Mouse (Mus musculus): ENCODE results near the gene Aldh9a1. TPM values are rescaled to one million over a fixed set of nuclear protein-coding genes. Genes with fewer than 3 reads are reported as not detected.

Gene Aldh9a1
- polyA plus RNA-seq, 1 experiment from 2014 or later: 41.2 TPM

GRCm38 (mm10) chr1:167362819-167363218 lies 13.0 kb downstream of the Aldh9a1 start:
- Histone ChIP-seq H3K4me1 (no peaks in the 10 kb centered on the region), H3K4me3 (no peak overlapping the region), H3K36me3 (peaks cover 35% of the 10 kb centered on the region), H3K9me3 (replicated peaks) (no peaks in the 10 kb centered on the region), H3K27me3 (ENCODE audit: low read depth, poor library complexity, severe bottlenecking) (no peaks in the 10 kb centered on the region), H3K27ac (no peak overlapping the region)
- no peak for DNase-seq (ENCODE audit: low spot score)
- 81% methylated on average over 4 of the region's 4 CpGs for WGBS

GRCm38 (mm10) chr1:167363322-167363721 lies 13.5 kb downstream of the Aldh9a1 start:
- 84% methylated on average over 5 of the region's 5 CpGs for WGBS
- peaks cover 33% of the 10 kb centered on the region for H3K36me3 ChIP-seq
- H3K4me3 ChIP-seq: no peak overlapping the region
- no peaks in the 10 kb centered on the region for H3K27me3 ChIP-seq (ENCODE audit: low read depth, poor library complexity, severe bottlenecking)
- H3K4me1 ChIP-seq: no peaks in the 10 kb centered on the region
- H3K9me3 ChIP-seq (replicated peaks): no peaks in the 10 kb centered on the region
- no peak overlapping the region for H3K27ac ChIP-seq
- no peak for DNase-seq (ENCODE audit: low spot score)

DNA sequence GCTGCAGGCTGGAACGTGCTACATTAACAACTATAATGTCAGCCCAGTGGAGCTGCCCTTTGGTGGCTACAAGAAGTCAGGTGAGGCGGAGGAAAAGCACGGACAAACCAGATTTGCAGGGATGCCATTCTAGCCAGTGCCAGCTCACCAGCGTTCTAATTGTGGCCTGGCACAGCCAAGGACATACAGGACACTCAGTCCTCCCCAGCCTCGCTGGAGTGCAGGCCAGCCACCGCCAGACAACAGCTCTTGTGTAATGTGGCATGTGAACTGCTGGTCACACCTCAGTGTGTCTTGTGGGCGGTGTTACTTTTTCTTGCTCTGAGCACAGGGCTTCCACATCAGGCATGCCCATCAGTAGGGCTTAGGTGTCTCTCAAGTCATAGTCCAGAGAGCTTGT lies 16.0 kb downstream of the Aldh9a1 start:
- Histone ChIP-seq H3K27ac (no peak overlapping the region), H3K36me3 (peaks cover 25% of the 10 kb centered on the region), H3K4me1 (no peaks in the 10 kb centered on the region), H3K4me3 (no peak overlapping the region), H3K9me3 (replicated peaks) (no peaks in the 10 kb centered on the region), H3K27me3 (ENCODE audit: low read depth, poor library complexity, severe bottlenecking) (no peaks in the 10 kb centered on the region)
- 92% methylated on average over 7 of the region's 7 CpGs for WGBS
- no peak for DNase-seq (ENCODE audit: low spot score)

GRCm38 (mm10) chr1:167366621-167367020 lies 16.8 kb downstream of the Aldh9a1 start:
- Histone ChIP-seq H3K36me3 (peaks cover 17% of the 10 kb centered on the region), H3K9me3 (replicated peaks) (no peaks in the 10 kb centered on the region), H3K4me1 (no peaks in the 10 kb centered on the region), H3K27me3 (ENCODE audit: low read depth, poor library complexity, severe bottlenecking) (no peaks in the 10 kb centered on the region), H3K4me3 (no peak overlapping the region), H3K27ac (no peak overlapping the region)
- no peak for DNase-seq (ENCODE audit: low spot score)
- WGBS: 94% methylated on average over 6 of the region's 6 CpGs

DNA sequence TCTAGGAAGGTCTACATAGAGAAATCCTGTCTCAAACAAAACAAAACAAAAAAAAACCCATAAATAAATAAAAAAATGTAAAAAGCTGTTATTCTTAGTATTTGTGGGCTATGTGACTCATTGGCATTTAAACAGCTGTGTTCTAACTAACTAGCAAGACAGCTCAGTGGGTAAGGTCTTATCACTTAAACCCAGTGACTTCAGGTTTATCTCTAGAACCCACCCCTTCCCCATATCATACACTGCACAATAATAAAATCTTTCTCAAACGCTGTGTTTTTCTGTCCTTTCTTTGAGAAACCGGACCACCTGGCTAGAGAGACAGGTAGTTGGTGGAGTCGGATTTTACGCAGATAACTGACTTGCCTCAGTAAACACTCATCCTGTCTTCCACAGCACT lies 18.2 kb downstream of the Aldh9a1 start:
- H3K36me3 ChIP-seq: peaks cover 16% of the 10 kb centered on the region
- no peaks in the 10 kb centered on the region for H3K4me1 ChIP-seq
- WGBS: 96% methylated on average over 4 of the region's 4 CpGs
- no peaks in the 10 kb centered on the region for H3K27me3 ChIP-seq (ENCODE audit: low read depth, poor library complexity, severe bottlenecking)
- H3K9me3 ChIP-seq (replicated peaks): no peaks in the 10 kb centered on the region
- H3K27ac ChIP-seq: no peak overlapping the region
- no peak for DNase-seq (ENCODE audit: low spot score)
- no peak overlapping the region for H3K4me3 ChIP-seq

- no peaks in the 10 kb centered on the region for H3K27me3 ChIP-seq (ENCODE audit: low read depth, poor library complexity, severe bottlenecking)
- no peaks in the 10 kb centered on the region for H3K9me3 ChIP-seq (replicated peaks)
- H3K36me3 ChIP-seq: peaks cover 16% of the 10 kb centered on the region
- WGBS: 82% methylated on average over 7 of the region's 7 CpGs
- no peak for DNase-seq (ENCODE audit: low spot score)
- H3K27ac ChIP-seq: no peak overlapping the region
- H3K4me3 ChIP-seq: no peak overlapping the region
- no peaks in the 10 kb centered on the region for H3K4me1 ChIP-seq
Observed at GRCm38 (mm10) chr1:167368513-167368912, 18.7 kb downstream of the Aldh9a1 start.

- Histone ChIP-seq H3K27ac (no peak overlapping the region), H3K9me3 (replicated peaks) (no peaks in the 10 kb centered on the region), H3K36me3 (peaks cover 15% of the 10 kb centered on the region), H3K27me3 (ENCODE audit: low read depth, poor library complexity, severe bottlenecking) (0 out of 2 replicates have a peak, but pooled peaks cover 3% of the 10 kb centered on the region), H3K4me1 (peaks cover 11% of the 10 kb centered on the region), H3K4me3 (no peak overlapping the region)
- DNase-seq (ENCODE audit: low spot score): peak; percentile 88
- 12% methylated on average over 7 of the region's 7 CpGs for WGBS
Observed at GRCm38 (mm10) chr1:167369905-167370304, 20.1 kb downstream of the Aldh9a1 start.

GRCm38 (mm10) chr1:167372739-167373138 lies 22.9 kb downstream of the Aldh9a1 start:
- H3K4me3 ChIP-seq: no peak overlapping the region
- peaks cover 19% of the 10 kb centered on the region for H3K4me1 ChIP-seq
- DNase-seq (ENCODE audit: low spot score): no peak
- no peaks in the 10 kb centered on the region; the same call in 1 of the 2 replicates for H3K36me3 ChIP-seq
- H3K9me3 ChIP-seq (replicated peaks): no peaks in the 10 kb centered on the region
- H3K27ac ChIP-seq: no peak overlapping the region
- 91% methylated on average over 7 of the region's 7 CpGs for WGBS
- 0 out of 2 replicates have a peak, but pooled peaks cover 8% of the 10 kb centered on the region for H3K27me3 ChIP-seq (ENCODE audit: low read depth, poor library complexity, severe bottlenecking)

GRCm38 (mm10) chr1:167374003-167374784 lies 24.4 kb downstream of the Aldh9a1 start:
- H3K27me3 ChIP-seq (ENCODE audit: low read depth, poor library complexity, severe bottlenecking): 0 out of 2 replicates have a peak, but pooled peaks cover 8% of the 10 kb centered on the region
- H3K9me3 ChIP-seq (replicated peaks): no peaks in the 10 kb centered on the region
- no peak overlapping the region for H3K4me3 ChIP-seq
- no peak overlapping the region for H3K27ac ChIP-seq
- WGBS: 17% methylated on average over 15 of the region's 15 CpGs
- H3K36me3 ChIP-seq: no peaks in the 10 kb centered on the region; the same call in 1 of the 2 replicates
- peak; percentile 79 for DNase-seq (ENCODE audit: low spot score)
- peaks cover 27% of the 10 kb centered on the region for H3K4me1 ChIP-seq

DNA sequence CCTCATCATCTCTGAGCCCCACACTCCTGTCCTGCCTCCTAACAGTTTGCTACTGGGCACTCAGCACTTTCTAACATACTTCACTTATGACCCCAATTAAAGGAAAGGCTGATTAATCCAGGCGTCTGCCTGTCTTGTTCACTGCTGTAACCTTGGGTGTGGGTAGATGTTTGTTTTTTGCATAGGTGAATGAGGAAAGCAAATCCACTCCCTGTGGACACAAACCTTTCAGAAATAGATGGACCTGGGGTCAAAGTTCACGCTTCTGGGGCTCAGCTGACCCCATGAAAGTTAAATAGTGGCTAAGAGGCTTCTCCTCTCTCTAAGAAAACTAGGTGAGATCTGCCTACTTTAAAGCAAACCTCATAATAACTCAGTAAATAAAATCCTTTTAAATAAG lies 25.2 kb downstream of the Aldh9a1 start:
- no peaks in the 10 kb centered on the region for H3K9me3 ChIP-seq (replicated peaks)
- WGBS: 45% methylated on average over 2 of the region's 2 CpGs
- H3K4me3 ChIP-seq: no peak overlapping the region
- 0 out of 2 replicates have a peak, but pooled peaks cover 8% of the 10 kb centered on the region for H3K27me3 ChIP-seq (ENCODE audit: low read depth, poor library complexity, severe bottlenecking)
- peaks cover 27% of the 10 kb centered on the region for H3K4me1 ChIP-seq
- H3K27ac ChIP-seq: no peak overlapping the region
- DNase-seq (ENCODE audit: low spot score): no peak
- no peaks in the 10 kb centered on the region; the same call in 1 of the 2 replicates for H3K36me3 ChIP-seq

DNA sequence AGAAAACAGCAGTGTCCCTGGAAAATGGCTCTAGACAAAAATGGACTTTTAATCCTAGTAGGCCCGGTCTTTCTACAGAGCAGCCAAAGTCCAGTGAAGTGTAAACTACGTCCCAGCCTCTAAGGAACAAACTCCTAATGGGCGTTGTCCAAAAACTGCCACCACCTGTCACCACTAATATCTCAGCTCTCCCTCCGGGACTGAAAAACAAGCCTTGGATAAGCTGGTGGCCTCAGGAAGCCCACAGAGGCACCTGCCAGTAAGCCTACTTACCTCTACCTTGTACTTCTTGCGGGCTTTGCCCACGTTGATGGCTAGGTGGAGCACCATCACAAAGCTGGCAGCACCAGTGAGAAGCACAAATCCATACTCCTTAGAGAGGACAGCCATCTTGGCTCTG lies 28.2 kb downstream of the Aldh9a1 start:
- no peak for DNase-seq (ENCODE audit: low spot score)
- Histone ChIP-seq H3K9me3 (replicated peaks) (no peaks in the 10 kb centered on the region), H3K4me1 (peaks cover 30% of the 10 kb centered on the region), H3K27me3 (ENCODE audit: low read depth, poor library complexity, severe bottlenecking) (0 out of 2 replicates have a peak, but pooled peaks cover 8% of the 10 kb centered on the region), H3K27ac (no peak overlapping the region), H3K4me3 (no peak overlapping the region), H3K36me3 (no peaks in the 10 kb centered on the region; the same call in 1 of the 2 replicates)
- 62% methylated on average over 6 of the region's 6 CpGs for WGBS

DNA sequence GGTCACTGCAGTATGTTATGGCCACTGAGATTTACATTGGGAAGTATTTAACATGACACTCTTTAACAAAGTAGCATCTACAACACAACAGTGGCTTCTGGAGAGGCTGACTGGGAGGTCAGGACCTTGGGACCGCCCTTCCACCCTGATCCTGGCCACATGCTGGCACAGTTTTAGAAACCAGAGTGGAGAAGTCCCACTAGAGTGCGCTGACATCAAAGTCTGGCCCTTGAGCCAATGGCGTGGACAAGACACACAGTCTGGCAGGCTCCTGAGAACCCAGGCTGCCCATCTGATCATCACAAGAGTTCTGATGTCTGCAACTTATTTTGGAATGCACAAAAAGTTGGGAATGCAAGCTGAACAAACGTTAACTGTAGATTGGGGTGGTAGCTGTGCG lies 30.0 kb downstream of the Aldh9a1 start:
- Histone ChIP-seq H3K36me3 (no peaks in the 10 kb centered on the region; the same call in 1 of the 2 replicates), H3K9me3 (replicated peaks) (no peaks in the 10 kb centered on the region), H3K4me3 (no peak overlapping the region), H3K27me3 (ENCODE audit: low read depth, poor library complexity, severe bottlenecking) (0 out of 2 replicates have a peak, but pooled peaks cover 6% of the 10 kb centered on the region), H3K27ac (no peak overlapping the region), H3K4me1 (peaks cover 20% of the 10 kb centered on the region)
- DNase-seq (ENCODE audit: low spot score): no peak
- 71% methylated on average over 5 of the region's 5 CpGs for WGBS

GRCm38 (mm10) chr1:167380223-167380622 lies 30.4 kb downstream of the Aldh9a1 start:
- Histone ChIP-seq H3K36me3 (no peaks in the 10 kb centered on the region; the same call in 1 of the 2 replicates), H3K27ac (no peak overlapping the region), H3K4me3 (no peak overlapping the region), H3K4me1 (peaks cover 18% of the 10 kb centered on the region; the same call in 1 of the 2 replicates), H3K27me3 (ENCODE audit: low read depth, poor library complexity, severe bottlenecking) (0 out of 2 replicates have a peak, but pooled peaks cover 2% of the 10 kb centered on the region), H3K9me3 (replicated peaks) (no peaks in the 10 kb centered on the region)
- 97% methylated on average over 2 of the region's 2 CpGs for WGBS
- DNase-seq (ENCODE audit: low spot score): no peak

Data from limb, embryonic 10.5 days (tissue).